Mouse (Mus musculus): ENCODE results near the gene C1qtnf7.

DNA sequence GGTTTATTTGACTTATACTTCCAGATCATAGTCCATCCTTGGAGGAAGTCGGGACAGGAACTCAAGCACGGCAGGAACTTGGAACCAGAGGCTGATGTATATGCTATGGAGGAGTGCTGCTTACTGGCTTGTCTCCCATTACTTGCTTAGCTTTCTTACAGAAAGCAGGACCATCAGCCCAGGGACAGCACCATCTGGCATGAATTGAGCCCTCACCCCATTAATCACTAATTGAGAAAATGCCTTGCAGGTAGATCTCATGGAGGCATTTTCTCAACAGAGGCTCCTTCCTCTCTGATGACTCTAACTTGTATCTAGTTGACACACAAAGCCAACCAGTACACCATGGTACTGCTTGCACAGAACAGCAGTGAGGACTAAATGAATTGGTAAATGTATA, 34.6 kb upstream of the C1qtnf7 start:
- TF ChIP-seq CTCF (IDR thresholded peaks at IDR 0.05; ENCODE audit: borderline replicate concordance, insufficient read depth, low read depth, low read length) (no peak), POLR2A (IDR thresholded peaks at IDR 0.05; ENCODE audit: borderline replicate concordance, insufficient read depth, low read length) (no peak)

All from cerebellum, adult 2 months (tissue).